Mouse (Mus musculus) cortical plate, adult 2 months (tissue): ENCODE measurements around the gene Scml2.
"Not testable (repeated sequence)": the region's sequence is repeated elsewhere in the genome, so short reads cannot be mapped to it uniquely, and the experiment has no call there.

Experiments used
- CTCF ChIP-seq: fragments of 200-500 bp; IDR thresholded peaks from 2 replicates; pipeline ENCODE4 v1.5.1; 2011; ENCODE audit warnings: mild to moderate bottlenecking, control low read depth, low read length; ENCODE audit not compliant: insufficient read depth; ENCODE audit errors: extremely low read depth
- POLR2A ChIP-seq: fragments of 200-500 bp; IDR thresholded peaks from 2 replicates; pipeline ENCODE4 v1.6.1; 2011; ENCODE audit warnings: mild to moderate bottlenecking, low read length, control low read depth; ENCODE audit not compliant: insufficient read depth; ENCODE audit errors: extremely low read depth

- TF ChIP-seq CTCF, POLR2A: not testable (repeated sequence)
These were observed 170.2 kb downstream of the Scml2 start, which contains the start of gene Gm15262 for GRCm38 (mm10) chrX:161287156-161287555.
